ENCODE assay signal across 9 mouse cellular contexts in the genomic region with DNA sequence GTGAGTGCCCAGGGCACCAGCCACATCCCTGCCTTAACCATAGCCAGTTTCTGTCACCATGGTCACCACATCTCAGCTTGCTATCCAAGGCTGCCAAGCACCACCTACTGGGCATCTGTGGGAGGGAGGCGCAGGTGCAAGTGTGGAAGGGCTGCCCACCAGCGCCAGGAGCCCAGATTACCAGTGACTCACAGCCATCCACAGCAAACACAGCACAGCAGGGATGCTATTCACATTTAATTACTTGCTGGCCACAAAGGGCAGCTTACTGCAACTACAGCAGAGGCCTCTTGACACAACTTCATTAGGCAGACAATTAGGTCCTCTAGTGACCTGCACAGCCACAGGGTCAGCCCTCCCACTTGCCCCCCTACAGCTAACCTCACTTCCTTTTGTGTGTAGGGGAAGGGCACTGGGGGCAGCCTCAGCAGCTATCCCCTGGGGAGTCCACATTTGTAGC. TPM values are rescaled to one million over a fixed set of nuclear protein-coding genes. Genes with fewer than 3 reads are reported as not detected.
A peak's percentile ranks its signal among the peaks of the same experiment; 100 is the strongest.
DNase-seq lines count a peak whose midpoint lies in the region; ATAC-seq and TF ChIP-seq lines count a peak whose summit lies in the region.
"Had no signal": no experiment of that assay in that cellular context is flagged by ENCODE, and none has a peak within 500 bp of the region (broad histone marks: within the 10 kb centered on the region; RNA-seq: fewer than 3 reads in every experiment).

No protein-coding gene starts in this region.

- no peak overlapping the region for H3K4me2 ChIP-seq in lung, postnatal 0 days (replicated peaks; ENCODE audit: low read depth, low read length)
- H3K4me2 ChIP-seq: liver, embryonic 15.5 days had no signal

- H3K4me3 ChIP-seq in lung, postnatal 0 days (ENCODE audit: low read depth, low read length) = no peak overlapping the region
- H3K4me3 ChIP-seq: liver, embryonic 15.5 days had no signal

- H3K9ac ChIP-seq in lung, postnatal 0 days (replicated peaks; ENCODE audit: low read depth) = no peak overlapping the region
- H3K9ac ChIP-seq: liver, embryonic 15.5 days had no signal

- peaks cover 31% of the 10 kb centered on the region for H3K36me3 ChIP-seq in lung, postnatal 0 days (ENCODE audit: insufficient read depth, low read length)

- no peaks in the 10 kb centered on the region for H3K9me3 ChIP-seq in lung, postnatal 0 days (ENCODE audit: low read length)
- H3K9me3 ChIP-seq: liver, embryonic 15.5 days had no signal

- no peak for ATAC-seq in lung, postnatal 0 days

- no peak overlapping the region for H3K27ac ChIP-seq in lung, postnatal 0 days (ENCODE audit: low read length)
- H3K27ac ChIP-seq: liver, embryonic 15.5 days had no signal

- H3K27me3 ChIP-seq in lung, postnatal 0 days (replicated peaks; ENCODE audit: insufficient read depth, low read length) = no peaks in the 10 kb centered on the region
- H3K27me3 ChIP-seq: liver, embryonic 15.5 days had no signal

- DNase-seq in lung, postnatal 0 days (ENCODE audit: low spot score) = no peak
- DNase-seq in lung, postnatal 25 days (ENCODE audit: low spot score) = no peak
- DNase-seq in frontal cortex, postnatal 25 days (ENCODE audit: low spot score in 2 of 2) = peak; percentile 48 to 65
- peak; percentile 83 to 86 for DNase-seq in left cerebral cortex, postnatal 36 days (ENCODE audit: low spot score in 2 of 2)
- peak; percentile 89 to 91 for DNase-seq in right cerebral cortex, postnatal 36 days (ENCODE audit: low spot score in 2 of 2)
- no peak for DNase-seq in T-cell, adult 2 months (ENCODE audit: low spot score)
- DNase-seq in thymus, postnatal 10 days (ENCODE audit: low spot score in 2 of 2) = no peak
- DNase-seq in kidney, adult 11 months = no peak

- peak; percentile 48 for TF ChIP-seq CTCF in lung, postnatal 0 days (IDR thresholded peaks at IDR 0.05)

- H3K4me1 ChIP-seq in lung, postnatal 0 days (ENCODE audit: insufficient read depth, low read depth, low read length) = no peaks in the 10 kb centered on the region

- intact Hi-C loops in left cerebral cortex, postnatal 36 days (cut with DNase I) = no loop called here

- WGBS in lung, postnatal 0 days = 73% methylated on average over 2 of the region's 2 CpGs

- TF ChIP-seq EP300 in lung, postnatal 0 days (IDR thresholded peaks at IDR 0.05) = no peak

RNA-seq across cellular contexts. Expression of gene Med16, which starts 7.7 kb away (rescaled TPM):
- polyA plus RNA-seq in lung, postnatal 0 days (2015; fragmentation: Nextera tagmentation; extraction: Ambion mirVana) = 32.0 and 32.8 TPM in 2 replicates
- total RNA-seq in left cerebral cortex, postnatal 36 days (2021) = 10 to 100 TPM; 53.2 to 60.6 TPM

RNA-seq across cellular contexts. Expression of gene Gm26602, which starts 9.7 kb away (rescaled TPM):
- polyA plus RNA-seq in lung, postnatal 0 days (2015; fragmentation: Nextera tagmentation; extraction: Ambion mirVana) = not detected in 2 replicates
- not detected for total RNA-seq in left cerebral cortex, postnatal 36 days (2021)
- polyA plus RNA-seq: liver, embryonic 15.5 days had no signal

RNA-seq across cellular contexts. Expression of gene Cfd, which starts 10.3 kb away (rescaled TPM):
- not detected in 2 replicates for polyA plus RNA-seq in lung, postnatal 0 days (2015; fragmentation: Nextera tagmentation; extraction: Ambion mirVana)
- not detected for total RNA-seq in left cerebral cortex, postnatal 36 days (2021)
- polyA plus RNA-seq: liver, embryonic 15.5 days had no signal

RNA-seq across cellular contexts. Expression of gene Elane, which starts 14.9 kb away (rescaled TPM):
- 0.92 TPM in 1 of 2 replicates, not detected in the other for polyA plus RNA-seq in lung, postnatal 0 days (2015; fragmentation: Nextera tagmentation; extraction: Ambion mirVana)
- not detected for total RNA-seq in left cerebral cortex, postnatal 36 days (2021)

RNA-seq across cellular contexts. Expression of gene Kiss1r, which starts 15.8 kb away (rescaled TPM):
- 1.6 and 1.7 TPM in 2 replicates for polyA plus RNA-seq in lung, postnatal 0 days (2015; fragmentation: Nextera tagmentation; extraction: Ambion mirVana)
- total RNA-seq in left cerebral cortex, postnatal 36 days (2021) = 1 to 10 TPM; 6.7 to 8.2 TPM

Comparison
In these comparisons a context has a peak if more than half of its experiments do, and no peak if none do; other contexts are left out.
1. DNase-seq: peak in frontal cortex, postnatal 25 days (2 of 2), left cerebral cortex, postnatal 36 days (2 of 2) and right cerebral cortex, postnatal 36 days (2 of 2); none in lung, postnatal 0 days (single experiment), lung, postnatal 25 days (single experiment), T-cell, adult 2 months (single experiment), thymus, postnatal 10 days (0 of 2) and kidney, adult 11 months (single experiment).